Mouse (Mus musculus) hindbrain, embryonic 16.5 days (tissue): ENCODE measurements at regions not wholly inside any gene's neighbourhood (a gene's known extent, or its start where the extent isn't known, plus 50 kb on each side); places are given as distances from the start of the nearest gene placed in this dataset.
A peak's percentile ranks its signal among the peaks of the same experiment; 100 is the strongest.

ENCODE experiments used
- ATAC-seq: fragments of 200-750 bp; cut with Nextera tagmentation; 2 replicates; pipeline ENCODE4 v1.8.0; 2017; ENCODE audit warnings: moderate TSS enrichment, moderate library complexity
- H3K27ac ChIP-seq: fragments of 300-500 bp; sonication (generic); 2 replicates; pipeline ENCODE4 v1.5.1; 2014; ENCODE audit warnings: low read depth, mild to moderate bottlenecking, control low read depth, low read length, moderate library complexity
- H3K27me3 ChIP-seq: fragments of 300-500 bp; sonication (generic); replicated peaks from 2 replicates; pipeline ENCODE4 v1.6.1; 2014; ENCODE audit warnings: low read length; ENCODE audit not compliant: control insufficient read depth, insufficient read depth
- H3K36me3 ChIP-seq: fragments of 300-500 bp; sonication (generic); 2 replicates; pipeline ENCODE4 v1.6.1; 2014; ENCODE audit warnings: mild to moderate bottlenecking, low read length, moderate library complexity, mixed read lengths; ENCODE audit not compliant: control insufficient read depth, insufficient read depth
- H3K4me1 ChIP-seq: fragments of 300-500 bp; sonication (generic); 2 replicates; pipeline ENCODE4 v1.6.1; 2014; ENCODE audit warnings: low read depth, low read length; ENCODE audit not compliant: control insufficient read depth, insufficient read depth
- H3K4me2 ChIP-seq: fragments of 300-500 bp; sonication (generic); 2 replicates; pipeline ENCODE4 v1.6.1; 2014; ENCODE audit warnings: mild to moderate bottlenecking, low read length, control low read depth, moderate library complexity
- H3K4me3 ChIP-seq: fragments of 300-500 bp; sonication (generic); 2 replicates; pipeline ENCODE4 v1.5.1; 2014; ENCODE audit warnings: mild to moderate bottlenecking, low read length, control low read depth, moderate library complexity
- H3K9ac ChIP-seq: fragments of 300-500 bp; sonication (generic); 2 replicates; pipeline ENCODE4 v1.6.1; 2014; ENCODE audit warnings: low read depth, mild to moderate bottlenecking, control low read depth, low read length, moderate library complexity
- H3K9me3 ChIP-seq: fragments of 300-500 bp; sonication (generic); 2 replicates; pipeline ENCODE4 v1.6.1; 2014; ENCODE audit warnings: mild to moderate bottlenecking, low read length, moderate library complexity; ENCODE audit not compliant: control insufficient read depth
- WGBS: fragments of 180-500 bp; shearing (Covaris S2); extraction: QIAGEN DNeasy Blood & Tissue Kit; methylation state at CpG from one replicate; pipeline ENCODE4 v1.1.7; 2014; 5-methylcytosine and 5-hydroxymethylcytosine counted together

DNA sequence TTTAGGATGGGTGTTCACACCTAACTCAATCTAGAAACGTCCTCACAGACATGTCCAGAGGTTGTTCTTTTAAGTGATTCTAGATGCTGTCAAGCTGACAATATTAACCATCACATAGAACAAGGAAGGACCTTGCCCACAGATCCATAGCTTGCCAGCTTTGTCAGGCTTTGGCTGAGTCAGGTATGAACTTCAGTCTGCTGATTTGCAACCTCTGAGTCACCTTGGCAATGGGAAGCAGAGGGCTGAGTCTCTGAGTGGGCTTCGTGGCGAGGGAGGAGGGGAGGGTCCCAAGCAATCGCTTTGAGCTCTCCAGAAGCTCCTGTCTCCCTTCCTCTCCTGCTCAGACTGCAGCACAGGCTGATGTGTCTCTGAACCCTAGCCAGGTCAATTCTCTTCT is 74.9 kb upstream of the Ctbp2 start:
- Histone ChIP-seq H3K9ac (no peak overlapping the region), H3K4me3 (no peak overlapping the region), H3K27me3 (no peaks in the 10 kb centered on the region), H3K9me3 (no peaks in the 10 kb centered on the region), H3K4me1 (peaks cover 2% of the 10 kb centered on the region; the same call in 1 of the 2 replicates), H3K27ac (no peak overlapping the region), H3K36me3 (no peaks in the 10 kb centered on the region), H3K4me2 (no peak overlapping the region)
- no peak for ATAC-seq
- 61% methylated on average over 4 of the region's 4 CpGs for WGBS

DNA sequence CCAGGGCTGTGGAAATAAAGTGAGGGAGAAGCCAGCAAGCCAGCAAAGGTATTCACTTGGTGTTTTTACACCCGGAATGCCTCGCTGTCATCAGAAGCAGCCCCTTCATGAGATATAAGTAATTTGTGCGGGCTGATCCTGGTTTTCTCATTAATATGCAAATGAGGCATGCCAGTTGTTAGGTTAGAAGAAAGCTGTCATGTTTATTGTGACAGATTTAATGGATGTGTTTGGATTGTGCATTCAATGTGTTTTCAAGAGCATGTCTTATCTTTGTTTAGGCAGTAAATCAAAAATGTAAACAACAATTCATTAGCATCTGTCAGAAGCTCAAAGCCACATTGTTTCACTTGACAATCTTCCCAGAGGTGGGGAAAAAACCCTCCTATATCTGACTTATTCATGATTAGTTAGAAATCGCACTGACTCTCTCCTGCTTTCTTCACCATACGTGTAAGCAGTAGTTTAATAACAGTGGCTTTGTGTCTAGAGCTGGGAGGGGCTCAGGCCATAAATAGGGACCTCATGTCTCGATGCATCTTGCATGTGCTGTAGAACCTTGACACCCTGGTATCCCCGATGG is 65.8 kb upstream of the Ctbp2 start:
- Histone ChIP-seq H3K4me2 (no peak overlapping the region), H3K27ac (no peak overlapping the region), H3K9me3 (no peaks in the 10 kb centered on the region), H3K27me3 (no peaks in the 10 kb centered on the region), H3K4me3 (no peak overlapping the region), H3K4me1 (no peaks in the 10 kb centered on the region; the same call in 1 of the 2 replicates), H3K36me3 (no peaks in the 10 kb centered on the region), H3K9ac (no peak overlapping the region)
- no peak for ATAC-seq
- 29% methylated on average over 7 of the region's 7 CpGs for WGBS

DNA sequence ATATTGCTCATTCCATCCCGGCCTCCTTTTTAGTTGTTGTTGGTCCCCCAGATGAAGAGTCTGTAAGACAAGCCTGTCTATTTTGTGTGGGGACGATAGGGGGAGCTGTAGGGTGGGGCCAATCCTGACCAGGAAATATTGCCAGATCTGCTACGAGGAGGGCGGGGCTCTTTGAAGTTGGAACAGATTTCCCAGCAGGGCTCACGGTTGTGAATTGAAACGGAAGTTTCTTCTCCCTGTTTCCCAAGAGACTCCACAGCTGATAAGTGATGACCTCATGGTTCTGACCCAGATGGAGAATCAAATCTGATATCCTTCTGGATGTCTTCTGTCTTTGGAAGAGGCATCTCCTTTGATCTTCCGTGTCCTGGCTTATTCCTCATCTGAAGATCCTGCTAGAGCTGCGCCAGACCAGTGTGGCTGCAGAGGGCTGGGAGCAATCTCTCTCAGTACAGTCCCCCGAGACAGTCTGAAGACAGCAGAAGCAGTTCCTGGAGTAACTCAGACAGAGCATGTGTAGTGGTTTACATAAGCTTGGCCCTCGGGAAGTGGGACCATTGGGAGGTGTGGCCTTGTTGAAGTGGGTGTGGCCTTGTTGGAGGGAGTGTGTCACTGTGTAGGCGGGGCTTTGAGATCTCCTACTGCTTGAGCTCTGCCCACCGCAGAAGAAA is 61.9 kb upstream of the Ctbp2 start:
- peak; percentile 72 for ATAC-seq
- Histone ChIP-seq H3K27me3 (no peaks in the 10 kb centered on the region), H3K27ac (no peak overlapping the region), H3K4me3 (no peak overlapping the region), H3K4me2 (peak overlapping the region; percentile 37), H3K4me1 (no peaks in the 10 kb centered on the region; the same call in 1 of the 2 replicates), H3K9me3 (no peaks in the 10 kb centered on the region; the same call in 1 of the 2 replicates), H3K36me3 (no peaks in the 10 kb centered on the region), H3K9ac (no peak overlapping the region)
- 16% methylated on average over 12 of the region's 12 CpGs for WGBS

DNA sequence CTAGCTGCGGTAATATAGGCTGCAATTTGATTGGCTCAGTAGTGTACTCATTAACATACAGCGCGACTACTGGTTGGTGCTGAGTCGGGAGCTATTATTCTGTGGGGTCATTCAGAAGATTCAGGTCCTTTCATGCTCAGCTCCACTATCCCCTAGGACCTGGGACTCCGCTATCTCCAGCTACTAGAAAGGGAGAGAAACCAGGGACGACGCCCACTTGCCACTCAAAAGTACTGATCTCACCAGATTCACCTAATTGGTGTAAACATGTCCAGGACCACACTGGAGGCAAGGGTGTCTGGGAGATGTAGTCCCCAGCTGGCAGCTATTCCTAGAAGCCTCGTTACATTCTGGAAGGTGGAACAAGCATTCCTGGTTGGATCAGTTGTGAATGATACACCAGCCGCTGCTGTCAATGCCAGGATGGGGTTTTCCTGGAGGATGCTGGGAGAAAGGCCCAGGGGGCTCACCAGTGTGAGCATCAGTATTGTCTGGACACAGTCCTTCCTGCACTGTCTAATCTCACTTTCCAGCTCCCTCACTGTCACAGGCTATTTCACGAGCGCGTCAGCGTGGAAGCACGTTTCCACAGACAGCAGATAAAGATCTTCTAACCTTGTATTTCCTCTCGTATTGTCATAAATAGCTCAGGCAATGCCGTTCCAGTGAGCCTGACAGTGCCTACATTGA is 60.9 kb upstream of the Ctbp2 start:
- Histone ChIP-seq H3K27me3 (no peaks in the 10 kb centered on the region), H3K4me2 (peak overlapping the region; percentile 42), H3K27ac (no peak overlapping the region), H3K9ac (no peak overlapping the region), H3K9me3 (no peaks in the 10 kb centered on the region; the same call in 1 of the 2 replicates), H3K36me3 (no peaks in the 10 kb centered on the region), H3K4me1 (no peaks in the 10 kb centered on the region; the same call in 1 of the 2 replicates), H3K4me3 (peak overlapping the region; percentile 16)
- WGBS = 49% methylated on average over 16 of the region's 16 CpGs
- peak; percentile 73 for ATAC-seq

DNA sequence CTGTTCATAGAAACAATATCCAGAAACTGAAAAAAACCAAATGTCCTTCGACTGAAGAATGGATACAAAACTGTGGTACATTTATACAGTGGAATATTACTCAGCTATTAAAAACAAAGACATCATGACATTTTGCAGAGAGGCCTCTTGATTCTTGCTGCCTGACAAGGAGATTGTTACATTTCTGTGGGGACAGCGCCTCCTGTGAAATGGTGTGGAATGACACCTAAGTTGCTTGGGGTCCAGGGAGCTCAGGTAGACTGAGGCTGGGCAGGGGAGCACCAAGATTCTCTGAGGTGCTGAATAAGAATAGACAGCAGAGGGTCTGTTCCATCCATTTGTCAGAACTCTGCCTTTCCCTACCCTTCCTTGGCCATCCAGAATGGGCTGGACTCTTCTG is 57.2 kb upstream of the Ctbp2 start:
- Histone ChIP-seq H3K4me3 (no peak overlapping the region), H3K9ac (no peak overlapping the region), H3K9me3 (no peaks in the 10 kb centered on the region; the same call in 1 of the 2 replicates), H3K4me1 (no peaks in the 10 kb centered on the region; the same call in 1 of the 2 replicates), H3K4me2 (no peak overlapping the region), H3K36me3 (no peaks in the 10 kb centered on the region), H3K27ac (no peak overlapping the region), H3K27me3 (no peaks in the 10 kb centered on the region)
- WGBS = 43% methylated on average over 2 of the region's 2 CpGs
- no peak for ATAC-seq

DNA sequence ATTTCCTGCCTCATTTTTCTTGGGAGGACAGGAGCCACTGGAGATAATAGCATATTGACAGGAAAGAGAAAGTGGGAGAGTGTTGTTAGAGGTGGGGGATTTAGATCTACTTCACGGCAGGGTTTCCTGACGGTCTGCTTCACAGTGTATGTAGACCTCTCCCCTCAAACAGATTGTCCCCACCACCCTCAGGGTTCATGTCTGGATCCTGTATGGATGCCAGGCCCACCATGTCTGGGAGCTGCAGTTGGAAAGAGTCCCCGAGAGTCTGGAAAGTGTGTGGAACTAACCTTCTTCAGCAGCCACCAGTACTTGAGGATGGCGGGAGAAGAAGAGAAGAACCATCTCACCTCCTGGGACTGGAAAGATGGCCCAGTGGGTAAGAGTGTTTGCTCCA is 53.0 kb upstream of the Ctbp2 start:
- H3K36me3 ChIP-seq = no peaks in the 10 kb centered on the region
- H3K4me1 ChIP-seq = no peaks in the 10 kb centered on the region
- no peak for ATAC-seq

DNA sequence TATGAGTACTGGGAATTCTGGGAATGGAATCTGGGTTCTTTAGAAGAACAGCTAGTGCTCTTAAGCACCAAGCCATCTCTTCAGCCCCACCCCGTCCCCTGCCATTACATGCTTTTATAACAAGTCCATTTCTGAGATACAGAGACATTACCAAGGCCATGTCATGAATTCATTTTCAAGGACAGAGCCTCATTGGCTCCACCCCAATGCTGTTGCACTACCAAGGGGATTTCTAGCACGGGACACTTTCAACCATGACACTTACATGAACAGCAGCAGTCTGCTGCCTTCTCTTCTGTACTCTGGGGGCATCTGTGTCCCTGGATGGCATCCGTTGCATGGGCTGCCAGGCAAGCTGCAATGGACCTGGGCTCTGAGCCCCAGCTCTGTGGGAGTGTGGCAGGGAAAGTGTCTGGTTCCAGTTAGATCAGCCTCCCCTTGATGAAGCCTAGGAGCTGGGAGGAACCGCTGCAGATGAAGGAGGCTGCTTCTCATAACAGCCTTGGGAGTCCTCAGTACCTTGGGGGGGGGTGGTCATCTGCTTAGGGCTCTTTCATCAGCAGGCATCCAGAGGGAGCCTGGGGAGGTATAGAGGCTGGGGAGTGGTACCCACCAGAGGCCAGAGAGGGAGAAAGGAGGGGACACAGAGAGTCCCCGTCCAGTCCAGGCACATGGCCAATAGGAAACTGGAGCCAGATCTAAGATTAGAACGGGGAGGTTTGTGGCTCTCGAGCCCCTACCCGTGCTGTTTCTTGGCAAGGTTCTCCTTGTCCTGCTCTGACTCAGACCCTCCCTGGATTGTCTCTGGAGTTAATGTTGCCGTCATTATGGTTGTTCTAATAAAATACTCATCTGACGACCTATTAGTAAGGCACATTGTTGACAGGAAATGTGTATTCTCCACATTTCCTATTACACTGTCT is 52.4 kb upstream of the Ctbp2 start:
- Histone ChIP-seq H3K9ac (no peak overlapping the region), H3K27me3 (no peaks in the 10 kb centered on the region), H3K9me3 (no peaks in the 10 kb centered on the region; the same call in 1 of the 2 replicates), H3K4me1 (no peaks in the 10 kb centered on the region), H3K27ac (no peak overlapping the region), H3K4me2 (no peak overlapping the region), H3K36me3 (no peaks in the 10 kb centered on the region), H3K4me3 (no peak overlapping the region)
- ATAC-seq = peak; percentile 52; the same call in 1 of the 2 replicates
- 58% methylated on average over 10 of the region's 10 CpGs for WGBS

More for the DNA sequence above, 53.0 kb upstream of the Ctbp2 start:
- Histone ChIP-seq H3K27ac (no peak overlapping the region), H3K9me3 (no peaks in the 10 kb centered on the region; the same call in 1 of the 2 replicates), H3K4me2 (no peak overlapping the region), H3K4me3 (no peak overlapping the region), H3K27me3 (no peaks in the 10 kb centered on the region), H3K9ac (no peak overlapping the region)
- WGBS = 72% methylated on average over 4 of the region's 4 CpGs
